Mouse (Mus musculus): Measurements from ENCODE around the gene Kdm3a. TPM values are rescaled to one million over a fixed set of nuclear protein-coding genes. Genes with fewer than 3 reads are reported as not detected.

Gene Kdm3a
- polyA plus RNA-seq (2014; fragmentation: Nextera tagmentation; extraction: Ambion mirVana): 59.1 and 69.2 TPM in 2 replicates

- under 1% methylated on average over 60 of the region's 63 CpGs for WGBS
- H3K4me1 ChIP-seq (ENCODE audit: control insufficient read depth, insufficient read depth, low read length): peaks cover 20% of the 10 kb centered on the region
Observed at GRCm38 (mm10) chr6:71632829-71633662, at the start of gene Kdm3a. Kdm3a (minus strand) TSS chr6:71632990.

DNA sequence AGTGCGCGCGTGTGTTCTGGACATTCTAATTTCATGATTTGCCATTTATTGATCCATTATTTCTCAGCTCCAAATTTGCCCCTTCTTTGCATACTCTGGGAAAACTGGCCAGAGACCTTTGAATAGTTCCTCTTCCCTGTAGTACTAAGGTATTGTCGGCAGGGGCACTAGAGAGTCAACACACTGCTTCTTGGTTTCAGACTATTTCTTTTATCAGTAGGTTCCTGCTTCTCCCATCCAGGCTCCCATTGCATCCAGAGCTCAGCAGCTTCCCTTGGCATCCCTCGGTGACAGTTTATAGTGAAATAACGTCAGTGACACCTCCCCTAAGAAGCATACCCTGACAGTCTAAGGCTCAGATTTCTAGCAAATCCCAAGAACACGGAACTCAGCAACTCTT is 46.1 kb upstream of the Kdm3a start:
- H3K9me3 ChIP-seq (ENCODE audit: control insufficient read depth, low read length): no peaks in the 10 kb centered on the region
- H3K27me3 ChIP-seq (ENCODE audit: control insufficient read depth, insufficient read depth, low read length): no peaks in the 10 kb centered on the region
- no peak for DNase-seq (ENCODE audit: low spot score, missing footprints)
- no peak overlapping the region for H3K4me2 ChIP-seq
- no peak for ATAC-seq (ENCODE audit: low FRiP score)
- H3K4me3 ChIP-seq (ENCODE audit: low read depth, low read length): no peak overlapping the region
- H3K36me3 ChIP-seq (ENCODE audit: control insufficient read depth, insufficient read depth, low read length): no peaks in the 10 kb centered on the region
- no peak overlapping the region for H3K9ac ChIP-seq (ENCODE audit: low read length)
- no peak overlapping the region for H3K27ac ChIP-seq (ENCODE audit: low read depth, low read length)
- 63% methylated on average over 7 of the region's 7 CpGs for WGBS
- no peaks in the 10 kb centered on the region for H3K4me1 ChIP-seq (ENCODE audit: control insufficient read depth, insufficient read depth, low read length)

More at GRCm38 (mm10) chr6:71632829-71633662, at the start of gene Kdm3a:
- Histone ChIP-seq H3K4me3 (ENCODE audit: low read depth, low read length) (peak within 1 kb of the TSS; percentile 87), H3K4me2 (peak within 1 kb of the TSS; percentile 79), H3K36me3 (ENCODE audit: control insufficient read depth, insufficient read depth, low read length) (peaks cover 5% of the 10 kb centered on the region; the same call in 1 of the 2 replicates), H3K27ac (ENCODE audit: low read depth, low read length) (peak within 1 kb of the TSS; percentile 99), H3K9me3 (ENCODE audit: control insufficient read depth, low read length) (no peaks in the 10 kb centered on the region), H3K9ac (ENCODE audit: low read length) (peak within 1 kb of the TSS; percentile 93), H3K27me3 (ENCODE audit: control insufficient read depth, insufficient read depth, low read length) (no peaks in the 10 kb centered on the region; the same call in 1 of the 2 replicates)
- DNase-seq (ENCODE audit: low spot score, missing footprints) (peak; percentile 100), ATAC-seq (ENCODE audit: low FRiP score) (peak; percentile 96)

DNA sequence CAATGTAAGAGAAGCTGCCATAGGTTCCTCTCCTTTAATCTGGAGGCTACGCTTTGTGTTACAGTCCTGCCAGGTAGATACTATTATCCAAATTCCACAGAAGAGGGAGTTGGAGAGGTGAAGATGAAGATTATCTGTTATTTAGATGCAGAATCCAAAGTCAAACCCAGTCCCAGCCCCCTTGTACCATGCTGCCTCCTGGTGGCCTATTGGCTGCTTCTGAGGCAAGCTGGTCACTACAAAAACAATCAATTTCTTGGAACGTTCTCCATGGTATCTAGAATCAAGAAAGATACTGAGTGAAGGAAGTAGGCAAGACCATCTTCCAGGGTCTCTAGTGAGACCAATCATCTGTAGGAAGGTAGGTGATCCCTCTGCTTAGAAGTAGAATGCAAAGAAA is 40.4 kb upstream of the Kdm3a start:
- Histone ChIP-seq H3K9me3 (ENCODE audit: control insufficient read depth, low read length) (no peaks in the 10 kb centered on the region), H3K4me3 (ENCODE audit: low read depth, low read length) (no peak overlapping the region), H3K36me3 (ENCODE audit: control insufficient read depth, insufficient read depth, low read length) (no peaks in the 10 kb centered on the region), H3K4me2 (no peak overlapping the region), H3K4me1 (ENCODE audit: control insufficient read depth, insufficient read depth, low read length) (no peaks in the 10 kb centered on the region), H3K9ac (ENCODE audit: low read length) (no peak overlapping the region), H3K27me3 (ENCODE audit: control insufficient read depth, insufficient read depth, low read length) (no peaks in the 10 kb centered on the region), H3K27ac (ENCODE audit: low read depth, low read length) (no peak overlapping the region)
- ATAC-seq (ENCODE audit: low FRiP score) (no peak), DNase-seq (ENCODE audit: low spot score, missing footprints) (no peak)
- 67% methylated on average over 2 of the region's 2 CpGs for WGBS

- Histone ChIP-seq H3K27ac (ENCODE audit: low read depth, low read length) (no peak overlapping the region), H3K9me3 (ENCODE audit: control insufficient read depth, low read length) (no peaks in the 10 kb centered on the region), H3K4me1 (ENCODE audit: control insufficient read depth, insufficient read depth, low read length) (no peaks in the 10 kb centered on the region), H3K27me3 (ENCODE audit: control insufficient read depth, insufficient read depth, low read length) (no peaks in the 10 kb centered on the region), H3K4me2 (no peak overlapping the region), H3K9ac (ENCODE audit: low read length) (no peak overlapping the region), H3K36me3 (ENCODE audit: control insufficient read depth, insufficient read depth, low read length) (no peaks in the 10 kb centered on the region), H3K4me3 (ENCODE audit: low read depth, low read length) (no peak overlapping the region)
- ATAC-seq (ENCODE audit: low FRiP score) (no peak), DNase-seq (ENCODE audit: low spot score, missing footprints) (no peak)
- WGBS: 74% methylated on average over 1 of the region's 1 CpGs
Observed at GRCm38 (mm10) chr6:71664511-71664910, 31.7 kb upstream of the Kdm3a start.

GRCm38 (mm10) chr6:71658290-71658689 is 25.5 kb upstream of the Kdm3a start:
- DNase-seq (ENCODE audit: low spot score, missing footprints): no peak
- H3K9ac ChIP-seq (ENCODE audit: low read length): no peak overlapping the region
- no peaks in the 10 kb centered on the region for H3K4me1 ChIP-seq (ENCODE audit: control insufficient read depth, insufficient read depth, low read length)
- H3K27ac ChIP-seq (ENCODE audit: low read depth, low read length): no peak overlapping the region
- WGBS: 81% methylated on average over 2 of the region's 2 CpGs
- ATAC-seq (ENCODE audit: low FRiP score): no peak
- no peak overlapping the region for H3K4me3 ChIP-seq (ENCODE audit: low read depth, low read length)
- H3K9me3 ChIP-seq (ENCODE audit: control insufficient read depth, low read length): no peaks in the 10 kb centered on the region
- no peaks in the 10 kb centered on the region for H3K36me3 ChIP-seq (ENCODE audit: control insufficient read depth, insufficient read depth, low read length)
- no peaks in the 10 kb centered on the region for H3K27me3 ChIP-seq (ENCODE audit: control insufficient read depth, insufficient read depth, low read length)
- H3K4me2 ChIP-seq: no peak overlapping the region

- Histone ChIP-seq H3K4me2 (no peak overlapping the region), H3K9ac (ENCODE audit: low read length) (no peak overlapping the region), H3K27ac (ENCODE audit: low read depth, low read length) (no peak overlapping the region), H3K4me3 (ENCODE audit: low read depth, low read length) (no peak overlapping the region), H3K27me3 (ENCODE audit: control insufficient read depth, insufficient read depth, low read length) (no peaks in the 10 kb centered on the region), H3K4me1 (ENCODE audit: control insufficient read depth, insufficient read depth, low read length) (no peaks in the 10 kb centered on the region), H3K36me3 (ENCODE audit: control insufficient read depth, insufficient read depth, low read length) (no peaks in the 10 kb centered on the region), H3K9me3 (ENCODE audit: control insufficient read depth, low read length) (no peaks in the 10 kb centered on the region)
- ATAC-seq (ENCODE audit: low FRiP score) (no peak), DNase-seq (ENCODE audit: low spot score, missing footprints) (no peak)
- WGBS: 87% methylated on average over 3 of the region's 3 CpGs
Observed at GRCm38 (mm10) chr6:71655835-71656234, 23.0 kb upstream of the Kdm3a start.

DNA sequence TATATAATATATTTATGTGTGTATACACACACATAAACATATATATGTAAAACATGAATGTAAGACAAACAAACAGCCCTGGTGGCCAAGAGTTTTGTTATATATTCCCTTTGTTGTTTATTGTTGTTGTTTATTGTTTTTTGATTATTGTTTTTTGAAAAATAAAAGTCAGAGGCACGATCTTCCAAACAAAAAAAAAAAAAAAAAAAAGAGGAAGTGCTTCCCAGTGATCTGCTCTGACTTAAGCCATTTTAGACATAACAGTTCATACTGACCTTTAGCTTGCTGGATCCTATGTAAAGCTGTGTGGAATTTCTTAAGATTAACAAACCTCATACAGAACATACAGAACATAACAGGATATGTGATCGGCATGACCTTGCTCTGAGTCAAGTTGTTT is 19.1 kb upstream of the Kdm3a start:
- H3K27ac ChIP-seq (ENCODE audit: low read depth, low read length): no peak overlapping the region
- no peak for ATAC-seq (ENCODE audit: low FRiP score)
- no peaks in the 10 kb centered on the region for H3K27me3 ChIP-seq (ENCODE audit: control insufficient read depth, insufficient read depth, low read length)
- no peak overlapping the region for H3K9ac ChIP-seq (ENCODE audit: low read length)
- no peaks in the 10 kb centered on the region for H3K9me3 ChIP-seq (ENCODE audit: control insufficient read depth, low read length)
- H3K36me3 ChIP-seq (ENCODE audit: control insufficient read depth, insufficient read depth, low read length): no peaks in the 10 kb centered on the region
- no peak overlapping the region for H3K4me2 ChIP-seq
- no peak for DNase-seq (ENCODE audit: low spot score, missing footprints)
- WGBS: 88% methylated on average over 2 of the region's 2 CpGs
- H3K4me3 ChIP-seq (ENCODE audit: low read depth, low read length): no peak overlapping the region
- no peaks in the 10 kb centered on the region for H3K4me1 ChIP-seq (ENCODE audit: control insufficient read depth, insufficient read depth, low read length)

DNA sequence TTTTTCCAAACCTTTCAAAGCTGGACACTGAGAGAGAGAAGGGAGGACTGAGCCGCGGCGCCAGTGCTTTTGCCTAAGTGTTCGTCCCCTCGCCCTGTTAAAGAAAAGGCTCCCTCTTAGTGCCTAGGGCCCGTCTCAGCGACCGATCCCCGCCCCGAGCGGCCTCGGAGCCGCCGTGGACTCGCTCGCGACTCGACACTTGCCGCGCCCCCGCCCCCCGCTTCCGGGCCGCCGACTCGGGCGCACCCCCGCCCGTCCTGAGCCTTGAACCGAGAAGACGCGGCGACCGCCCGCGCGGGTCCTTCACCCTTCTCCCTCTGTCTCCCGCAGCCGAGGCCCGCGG is 333 bp downstream of the Kdm3a start:
- Histone ChIP-seq H3K27ac (ENCODE audit: low read depth, low read length) (peak overlapping the region; percentile 99), H3K9ac (ENCODE audit: low read length) (peak overlapping the region; percentile 93), H3K4me2 (peak overlapping the region; percentile 79), H3K4me3 (ENCODE audit: low read depth, low read length) (peak overlapping the region; percentile 87), H3K36me3 (ENCODE audit: control insufficient read depth, insufficient read depth, low read length) (peaks cover 7% of the 10 kb centered on the region; the same call in 1 of the 2 replicates), H3K27me3 (ENCODE audit: control insufficient read depth, insufficient read depth, low read length) (no peaks in the 10 kb centered on the region; the same call in 1 of the 2 replicates), H3K9me3 (ENCODE audit: control insufficient read depth, low read length) (no peaks in the 10 kb centered on the region), H3K4me1 (ENCODE audit: control insufficient read depth, insufficient read depth, low read length) (peaks cover 20% of the 10 kb centered on the region)
- DNase-seq (ENCODE audit: low spot score, missing footprints) (no peak), ATAC-seq (ENCODE audit: low FRiP score) (no peak; the same call in 1 of the 2 replicates)
- WGBS: 1% methylated on average over 34 of the region's 41 CpGs

DNA sequence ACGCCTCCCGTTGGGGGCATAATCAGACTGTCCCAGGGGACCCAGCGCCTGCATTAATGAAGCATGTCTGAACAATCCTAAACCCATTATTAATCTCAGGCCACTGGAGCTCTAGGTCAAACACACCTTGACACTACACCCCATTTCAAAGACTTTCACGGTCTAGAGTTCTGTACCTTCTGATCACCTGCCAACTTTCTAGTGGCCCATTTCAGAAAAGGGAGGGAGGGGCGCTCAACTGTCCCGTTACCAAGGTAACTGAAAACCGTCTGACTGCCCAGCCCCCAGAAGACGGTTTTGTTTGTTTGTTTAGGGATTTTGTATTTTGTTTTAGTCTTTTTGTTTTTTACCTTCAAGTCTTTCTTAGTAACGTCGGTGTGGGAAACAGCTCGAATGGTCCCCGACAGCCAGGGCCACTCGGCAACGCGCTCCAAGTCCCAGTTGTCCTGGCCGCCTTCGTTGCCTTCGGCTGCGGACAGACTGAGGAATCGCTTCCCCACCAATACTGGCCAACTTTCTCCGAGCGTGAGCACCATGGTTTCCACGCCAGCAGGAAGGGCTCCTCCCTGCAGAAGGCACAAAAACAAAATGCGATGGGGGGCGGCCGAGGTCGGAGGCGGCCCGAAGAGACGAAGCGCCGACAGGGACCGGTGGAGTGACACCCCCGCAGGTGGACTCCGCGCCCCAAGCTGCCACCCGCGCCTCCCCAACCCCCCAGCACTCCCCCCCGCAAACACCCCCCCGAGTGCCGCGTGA is 906 bp downstream of the Kdm3a start:
- peak overlapping the region; percentile 79 for H3K4me2 ChIP-seq
- peaks cover 7% of the 10 kb centered on the region; the same call in 1 of the 2 replicates for H3K36me3 ChIP-seq (ENCODE audit: control insufficient read depth, insufficient read depth, low read length)
- H3K4me1 ChIP-seq (ENCODE audit: control insufficient read depth, insufficient read depth, low read length): peaks cover 20% of the 10 kb centered on the region
- peak overlapping the region; percentile 99 for H3K27ac ChIP-seq (ENCODE audit: low read depth, low read length)
- peak; percentile 93 for DNase-seq (ENCODE audit: low spot score, missing footprints)
- H3K27me3 ChIP-seq (ENCODE audit: control insufficient read depth, insufficient read depth, low read length): no peaks in the 10 kb centered on the region; the same call in 1 of the 2 replicates
- no peaks in the 10 kb centered on the region for H3K9me3 ChIP-seq (ENCODE audit: control insufficient read depth, low read length)
- peak overlapping the region; percentile 93 for H3K9ac ChIP-seq (ENCODE audit: low read length)
- WGBS: 2% methylated on average over 42 of the region's 42 CpGs
- ATAC-seq (ENCODE audit: low FRiP score): peak; percentile 0; the same call in 1 of the 2 replicates
- peak overlapping the region; percentile 87 for H3K4me3 ChIP-seq (ENCODE audit: low read depth, low read length)

All from midbrain, embryonic 11.5 days (tissue).